Mouse (Mus musculus) bone marrow macrophage, adult 2 months (primary cell): ENCODE measurements around the gene Rtn1.

Experiments used
- CTCF ChIP-seq: IDR thresholded peaks from 2 replicates; pipeline ENCODE4 v1.5.1; 2012; ENCODE audit warnings: low read depth, mild to moderate bottlenecking, low read length, moderate library complexity
- POLR2A ChIP-seq: IDR thresholded peaks from 2 replicates; pipeline ENCODE4 v1.6.1; 2012; ENCODE audit warnings: mild to moderate bottlenecking, low read depth, low read length, borderline replicate concordance

- no peak for TF ChIP-seq CTCF
- TF ChIP-seq POLR2A, result no peak
These were observed 103.9 kb downstream of the Rtn1 start for GRCm38 (mm10) chr12:72304985-72305384.
